Mouse (Mus musculus) cerebral cortex, adult 2 months (tissue): Measurements from ENCODE around the gene Tmem263.

Experiments used
- WGBS: fragments of 180-500 bp; shearing (Covaris S2); methylation state at CpG from one replicate; pipeline ENCODE4 v1.1.7; 2018; 5-methylcytosine and 5-hydroxymethylcytosine counted together

The Tmem263 gene

GRCm38 (mm10) chr10:85102247-85103084, at the start of gene Tmem263, which contains the start of gene Fhl4:
Gene Tmem263 (plus strand): TSS chr10:85102627.
Gene Fhl4 (minus strand): TSS chr10:85102495.
- 1% methylated on average over 90 of the region's 96 CpGs for WGBS

GRCm38 (mm10) chr10:85054876-85055275, 47.6 kb upstream of the Tmem263 start:
- WGBS = 85% methylated on average over 2 of the region's 2 CpGs

GRCm38 (mm10) chr10:85071605-85072152, 30.7 kb upstream of the Tmem263 start:
- 72% methylated on average over 4 of the region's 4 CpGs for WGBS

GRCm38 (mm10) chr10:85101841-85102240, 586 bp upstream of the Tmem263 start:
- WGBS = 2% methylated on average over 10 of the region's 10 CpGs

- WGBS = under 1% methylated on average over 34 of the region's 34 CpGs
Measured at GRCm38 (mm10) chr10:85103085-85103885, 858 bp downstream of the Tmem263 start.

GRCm38 (mm10) chr10:85114409-85114808, 12.0 kb downstream of the Tmem263 start:
- 91% methylated on average over 4 of the region's 4 CpGs for WGBS

- WGBS = 84% methylated on average over 13 of the region's 13 CpGs
Measured at GRCm38 (mm10) chr10:85125184-85125583, 22.8 kb downstream of the Tmem263 start.

- 3% methylated on average over 20 of the region's 20 CpGs for WGBS
Measured at GRCm38 (mm10) chr10:85127395-85128287, 25.2 kb downstream of the Tmem263 start, which contains the start of gene Mterf2. Gene Mterf2 (minus strand): TSS chr10:85128027.

- 19% methylated on average over 7 of the region's 7 CpGs for WGBS
Measured at GRCm38 (mm10) chr10:85128453-85128852, 26.0 kb downstream of the Tmem263 start.

GRCm38 (mm10) chr10:85136573-85136972, 34.1 kb downstream of the Tmem263 start:
- 94% methylated on average over 6 of the region's 6 CpGs for WGBS

- 94% methylated on average over 9 of the region's 9 CpGs for WGBS
Measured at GRCm38 (mm10) chr10:85141465-85141864, 39.0 kb downstream of the Tmem263 start.

GRCm38 (mm10) chr10:85146282-85146681, 43.9 kb downstream of the Tmem263 start:
- 91% methylated on average over 14 of the region's 14 CpGs for WGBS

GRCm38 (mm10) chr10:85149226-85149625, 46.8 kb downstream of the Tmem263 start:
- WGBS = 91% methylated on average over 5 of the region's 5 CpGs

GRCm38 (mm10) chr10:85154195-85154594, 51.8 kb downstream of the Tmem263 start:
- WGBS = 7% methylated on average over 2 of the region's 2 CpGs

GRCm38 (mm10) chr10:85157451-85157850, 55.0 kb downstream of the Tmem263 start:
- 93% methylated on average over 7 of the region's 7 CpGs for WGBS

- 82% methylated on average over 1 of the region's 1 CpGs for WGBS
Measured at GRCm38 (mm10) chr10:85159989-85160619, 57.7 kb downstream of the Tmem263 start.

- WGBS = 42% methylated on average over 5 of the region's 5 CpGs
Measured at GRCm38 (mm10) chr10:85161745-85162351, 59.4 kb downstream of the Tmem263 start.

GRCm38 (mm10) chr10:85164791-85165190, 62.4 kb downstream of the Tmem263 start:
- WGBS = 89% methylated on average over 13 of the region's 13 CpGs

- 88% methylated on average over 5 of the region's 5 CpGs for whole genome bisulfite sequencing
Measured at GRCm38 (mm10) chr10:85165306-85165705, 62.9 kb downstream of the Tmem263 start.
